Mouse (Mus musculus) neural tube, embryonic 10.5 days (tissue): ENCODE data around the gene Arhgap6.

ENCODE experiments used
- DNase-seq: peaks from one replicate; pipeline ENCODE4 v3.0.0-alpha.2; 2017; ENCODE audit warnings: low spot score; ENCODE audit errors: extremely low spot score

The Arhgap6 gene

GRCm38 (mm10) chrX:169107372-169107771 is 312.5 kb downstream of the Arhgap6 start:
- DNase-seq = no peak

GRCm38 (mm10) chrX:169110031-169110430 is 315.1 kb downstream of the Arhgap6 start:
- no peak for DNase-seq

GRCm38 (mm10) chrX:169112662-169113061 is 317.8 kb downstream of the Arhgap6 start:
- DNase-seq = no peak

- no peak for DNase-seq
Observed at GRCm38 (mm10) chrX:169123115-169123772, 328.3 kb downstream of the Arhgap6 start.

GRCm38 (mm10) chrX:169123773-169124151 is 328.9 kb downstream of the Arhgap6 start:
- no peak for DNase-seq

- no peak for DNase-seq
Observed at GRCm38 (mm10) chrX:169139758-169140157, 344.9 kb downstream of the Arhgap6 start.

- DNase-seq = no peak
Observed at GRCm38 (mm10) chrX:169140467-169140866, 345.6 kb downstream of the Arhgap6 start.

GRCm38 (mm10) chrX:169153805-169154204 is 358.9 kb downstream of the Arhgap6 start:
- DNase-seq = no peak

- DNase-seq = no peak
Observed at GRCm38 (mm10) chrX:169158385-169158784, 363.5 kb downstream of the Arhgap6 start.

GRCm38 (mm10) chrX:169170981-169171380 is 376.1 kb downstream of the Arhgap6 start:
- DNase-seq = no peak

GRCm38 (mm10) chrX:169173796-169174195 is 378.9 kb downstream of the Arhgap6 start:
- no peak for DNase-seq

GRCm38 (mm10) chrX:169178634-169179033 is 383.7 kb downstream of the Arhgap6 start:
- DNase-seq = no peak

- DNase-seq = no peak
Observed at GRCm38 (mm10) chrX:169187100-169187499, 392.2 kb downstream of the Arhgap6 start, which contains the start of gene Amelx. TSS of gene Amelx (minus strand) at chrX:169187200.

- no peak for DNase-seq
Observed at GRCm38 (mm10) chrX:169210019-169210418, 415.1 kb downstream of the Arhgap6 start.

GRCm38 (mm10) chrX:169220064-169220463 is 425.2 kb downstream of the Arhgap6 start:
- DNase-seq = no peak

GRCm38 (mm10) chrX:169222357-169223062 is 427.6 kb downstream of the Arhgap6 start:
- no peak for DNase-seq

- DNase-seq = no peak
Observed at GRCm38 (mm10) chrX:169255915-169256314, 461.0 kb downstream of the Arhgap6 start.

GRCm38 (mm10) chrX:169256741-169257140 is 461.8 kb downstream of the Arhgap6 start:
- no peak for DNase-seq

- no peak for DNase-seq
Observed at GRCm38 (mm10) chrX:169261034-169261433, 466.1 kb downstream of the Arhgap6 start.

GRCm38 (mm10) chrX:169262212-169262611 is 467.3 kb downstream of the Arhgap6 start:
- DNase-seq = no peak

GRCm38 (mm10) chrX:169263433-169264172 is 468.7 kb downstream of the Arhgap6 start:
- no peak for DNase-seq

GRCm38 (mm10) chrX:169299579-169299978 is 504.7 kb downstream of the Arhgap6 start:
- no peak for DNase-seq
